Mouse (Mus musculus) cerebellum, postnatal 36 days (tissue): ENCODE results near the gene Ruvbl1.

Experiments used
- DNase-seq, 2 experiments: peaks; one replicate each; pipeline ENCODE4 v3.0.0; 2021 to 2022; ENCODE audit warnings: mixed read lengths in 2 of 2

Gene Ruvbl1

GRCm38 (mm10) chr6:88465181-88465920 is at the start of gene Ruvbl1:
TSS of gene Ruvbl1 (plus strand) at chr6:88465409.
- DNase-seq: peak; percentile 88 to 89

DNA sequence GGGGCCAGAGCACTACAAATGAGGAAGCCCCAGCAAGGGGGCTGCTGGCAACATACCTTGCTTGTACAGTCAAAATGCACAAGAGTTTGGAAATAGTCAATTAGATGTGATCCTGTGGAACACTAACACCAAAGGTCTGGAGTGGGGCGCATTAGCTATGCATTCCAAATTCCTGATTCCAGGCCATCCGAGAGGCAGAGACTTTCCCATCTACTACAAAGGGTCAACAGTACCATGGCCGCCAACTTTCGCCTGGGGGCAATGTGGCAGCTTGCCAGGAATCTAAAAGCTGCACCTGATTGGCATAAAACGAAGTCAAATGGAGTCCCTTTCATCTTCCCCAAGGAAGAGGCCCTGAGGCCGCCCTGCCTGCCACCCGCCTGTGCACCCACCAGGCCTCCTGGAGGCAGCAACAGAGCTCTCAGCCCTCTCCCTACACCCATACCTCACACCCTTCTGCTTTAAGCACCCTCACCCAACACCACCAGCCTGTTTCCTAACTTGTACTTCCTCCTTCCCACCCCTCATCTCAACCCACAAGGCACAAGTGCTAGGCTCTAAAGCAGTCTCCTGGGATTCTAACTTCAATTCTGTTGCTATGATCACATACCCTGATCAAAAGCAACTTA is 49.0 kb upstream of the Ruvbl1 start:
- DNase-seq: no peak

- DNase-seq: peak; percentile 24
Measured at GRCm38 (mm10) chr6:88431202-88431601, 34.0 kb upstream of the Ruvbl1 start.

GRCm38 (mm10) chr6:88435609-88436008 is 29.6 kb upstream of the Ruvbl1 start:
- DNase-seq: no peak

DNA sequence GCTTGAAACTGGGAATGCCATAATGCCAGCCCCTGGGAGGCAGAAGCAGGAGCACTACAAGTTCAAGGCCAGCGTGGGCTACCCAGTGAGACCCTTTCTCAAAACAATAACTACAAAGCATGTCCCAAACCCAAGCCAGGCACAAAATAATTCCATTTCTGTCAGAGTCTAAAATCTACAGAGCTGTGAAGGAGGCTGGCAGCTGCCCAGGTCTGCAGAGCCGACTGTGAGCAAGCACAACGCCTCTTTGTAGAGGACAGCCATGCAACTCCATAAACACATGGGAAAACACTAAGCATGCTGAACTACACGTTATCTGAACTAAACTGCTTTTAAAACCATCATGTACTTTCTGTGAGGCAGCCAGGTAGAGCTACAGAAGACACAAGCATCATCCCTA is 26.2 kb upstream of the Ruvbl1 start:
- no peak for DNase-seq

- DNase-seq: no peak
Measured at GRCm38 (mm10) chr6:88442551-88442950, 22.7 kb upstream of the Ruvbl1 start.

GRCm38 (mm10) chr6:88443446-88443845 is 21.8 kb upstream of the Ruvbl1 start:
- DNase-seq: no peak

GRCm38 (mm10) chr6:88444076-88444750 is 21.0 kb upstream of the Ruvbl1 start:
- DNase-seq: no peak

GRCm38 (mm10) chr6:88445661-88446060 is 19.5 kb upstream of the Ruvbl1 start:
- DNase-seq: no peak

DNA sequence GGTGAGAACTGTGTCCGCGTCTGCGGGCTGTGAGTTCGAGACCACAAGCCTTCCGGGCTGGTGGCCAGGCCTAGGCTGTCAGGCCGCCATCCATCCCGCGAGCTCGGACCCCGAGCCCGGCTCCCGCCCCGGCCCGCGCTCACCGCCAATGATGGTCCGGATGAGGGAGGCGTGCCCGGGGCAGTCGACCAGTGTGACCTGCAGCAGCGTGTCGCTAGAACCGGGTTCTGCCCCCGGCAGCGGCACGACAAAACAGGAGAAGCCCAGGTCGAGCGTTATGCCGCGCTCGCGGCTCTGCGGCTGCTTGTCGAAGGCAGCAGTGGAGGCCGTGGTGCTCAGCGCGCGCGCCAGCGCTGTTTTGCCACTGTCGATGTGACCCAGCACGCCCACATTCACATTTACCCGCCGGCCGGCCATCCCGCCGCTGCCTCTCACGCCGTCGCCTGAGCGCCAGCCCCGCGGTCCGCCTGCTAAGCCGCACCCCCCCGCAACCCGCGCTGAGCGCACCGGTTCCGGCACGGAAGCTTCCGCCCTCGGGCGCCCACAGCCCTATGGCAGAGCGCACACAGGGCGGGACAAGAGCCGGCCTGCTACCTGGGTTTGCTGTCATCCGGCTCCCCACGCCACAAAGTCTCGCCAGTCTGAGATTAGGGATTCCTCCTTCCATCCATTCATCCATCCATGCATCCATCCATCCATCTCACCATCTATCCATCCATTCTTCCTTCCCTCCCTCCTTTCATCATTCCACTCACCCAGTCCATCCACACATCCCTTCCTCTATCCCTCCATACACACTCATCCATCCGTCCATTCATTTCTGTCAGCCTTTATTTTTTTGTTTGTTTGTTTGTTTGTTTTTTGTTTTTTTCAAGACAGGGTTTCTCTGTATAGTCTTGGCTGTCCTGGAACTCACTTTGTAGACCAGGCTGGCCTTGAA is 18.9 kb upstream of the Ruvbl1 start, which contains the start of gene Eefsec:
Gene Eefsec, minus strand, starts transcription at position 477 of the 940 bp plus-strand sequence.
- DNase-seq: peak; percentile 87 to 88

DNA sequence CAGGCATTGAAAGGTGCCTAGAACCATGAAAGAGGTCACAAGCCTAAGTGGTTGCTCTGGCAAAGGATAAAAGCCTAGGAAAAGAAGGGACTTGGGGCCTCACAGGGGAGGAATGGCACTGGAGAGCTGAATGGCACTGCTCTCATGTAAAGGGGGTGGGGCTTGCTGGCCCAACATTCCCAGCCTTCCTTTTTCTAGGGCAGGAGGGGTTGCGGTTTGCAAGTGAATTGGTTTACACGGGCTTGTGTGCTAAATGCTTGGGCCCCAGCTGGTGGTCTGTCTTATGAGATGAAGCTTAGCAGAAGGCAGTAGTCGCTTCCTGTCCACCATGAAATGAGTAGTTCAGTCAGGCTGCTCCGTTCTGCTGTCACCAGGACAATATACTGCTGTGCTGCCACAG is 17.8 kb upstream of the Ruvbl1 start:
- DNase-seq: no peak

GRCm38 (mm10) chr6:88454545-88454944 is 10.7 kb upstream of the Ruvbl1 start:
- DNase-seq: no peak

- DNase-seq: no peak
Measured at GRCm38 (mm10) chr6:88469878-88470277, 4.7 kb downstream of the Ruvbl1 start.

DNA sequence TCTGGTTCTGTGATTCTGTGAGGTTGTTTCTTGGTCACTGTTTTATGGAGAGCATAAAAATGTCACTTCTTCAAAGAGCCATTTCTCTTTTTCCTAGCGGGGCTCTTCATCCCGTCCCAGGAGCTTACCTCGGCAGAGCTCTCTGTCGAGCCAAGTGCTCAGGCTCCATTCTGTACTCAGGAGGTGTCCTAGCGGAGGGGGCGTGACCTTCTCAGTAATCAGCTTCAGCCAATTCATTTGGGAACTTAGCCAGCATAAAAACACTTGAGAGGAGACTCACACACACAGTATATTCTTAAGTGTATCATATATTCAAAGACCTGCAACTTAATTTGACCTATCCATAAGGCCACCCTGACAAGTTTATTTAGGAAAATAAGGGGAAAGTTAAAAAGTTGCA is 15.2 kb downstream of the Ruvbl1 start:
- no peak for DNase-seq

DNA sequence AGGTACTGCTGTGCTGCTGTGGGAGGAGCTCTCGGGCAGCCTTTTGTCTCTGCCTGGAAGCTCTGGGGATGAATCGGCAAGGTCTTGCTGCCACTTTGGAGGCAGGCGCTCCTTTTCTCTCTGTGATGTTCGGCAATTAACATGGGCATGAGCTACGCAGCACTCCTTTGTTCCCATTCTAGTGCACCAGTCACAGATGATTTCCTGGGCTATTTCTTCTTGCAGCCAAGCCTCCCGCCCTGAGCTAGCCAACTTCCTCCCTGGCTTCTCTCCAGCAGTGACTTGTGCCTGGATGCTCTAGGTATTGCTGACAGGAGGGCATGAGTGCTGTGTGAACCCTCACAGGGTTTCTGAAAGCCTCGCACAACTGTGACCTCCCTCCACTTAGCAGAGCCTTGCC is 17.9 kb downstream of the Ruvbl1 start:
- DNase-seq: peak; percentile 77 to 80

DNA sequence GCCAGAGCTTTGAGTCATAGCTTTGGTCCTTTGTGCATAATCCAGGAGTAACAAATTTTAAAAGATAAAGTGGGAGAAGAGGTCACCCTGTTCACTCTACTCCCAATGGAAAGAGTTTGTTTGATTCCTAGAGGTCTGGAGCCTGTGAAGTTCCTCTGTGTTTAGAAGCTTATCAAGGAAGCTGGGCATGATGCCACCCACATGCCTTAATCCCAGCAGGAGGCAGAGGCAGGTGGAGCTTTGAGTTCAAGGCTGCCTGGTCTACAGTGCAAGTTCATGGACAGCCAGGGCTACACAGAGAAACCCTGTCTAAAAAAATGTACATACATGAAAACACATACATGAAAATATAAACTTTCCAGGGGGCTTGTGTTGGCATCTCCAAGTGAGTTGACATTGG is 18.7 kb downstream of the Ruvbl1 start:
- DNase-seq: peak in 1 of 2 experiments; percentile 39

DNA sequence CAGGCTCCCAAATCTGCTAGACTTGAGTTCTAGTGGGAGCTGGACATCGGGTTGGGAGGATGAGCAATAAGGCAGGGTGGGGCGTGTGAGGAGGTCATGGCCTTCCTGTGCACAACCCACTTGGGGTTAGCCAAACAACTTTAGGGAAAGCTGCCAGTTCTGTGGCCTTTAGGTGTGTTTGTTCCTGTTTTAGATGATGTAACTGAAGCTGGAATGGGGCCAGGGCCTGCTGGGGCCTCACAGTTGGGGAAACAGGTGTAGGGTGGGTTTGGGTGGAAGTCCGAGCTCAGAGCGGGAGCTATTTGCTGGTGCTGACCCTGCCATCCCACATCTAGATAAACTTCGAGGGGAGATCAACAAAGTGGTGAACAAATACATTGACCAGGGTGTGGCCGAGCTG is 20.2 kb downstream of the Ruvbl1 start:
- no peak for DNase-seq

- peak; percentile 42 to 48 for DNase-seq
Measured at GRCm38 (mm10) chr6:88486893-88487292, 21.7 kb downstream of the Ruvbl1 start.

GRCm38 (mm10) chr6:88489026-88489425 is 23.8 kb downstream of the Ruvbl1 start:
- DNase-seq: no peak

- DNase-seq: no peak
Measured at GRCm38 (mm10) chr6:88489834-88490233, 24.6 kb downstream of the Ruvbl1 start.

- peak; percentile 94 to 95 for DNase-seq
Measured at GRCm38 (mm10) chr6:88490629-88491354, 25.6 kb downstream of the Ruvbl1 start.

DNA sequence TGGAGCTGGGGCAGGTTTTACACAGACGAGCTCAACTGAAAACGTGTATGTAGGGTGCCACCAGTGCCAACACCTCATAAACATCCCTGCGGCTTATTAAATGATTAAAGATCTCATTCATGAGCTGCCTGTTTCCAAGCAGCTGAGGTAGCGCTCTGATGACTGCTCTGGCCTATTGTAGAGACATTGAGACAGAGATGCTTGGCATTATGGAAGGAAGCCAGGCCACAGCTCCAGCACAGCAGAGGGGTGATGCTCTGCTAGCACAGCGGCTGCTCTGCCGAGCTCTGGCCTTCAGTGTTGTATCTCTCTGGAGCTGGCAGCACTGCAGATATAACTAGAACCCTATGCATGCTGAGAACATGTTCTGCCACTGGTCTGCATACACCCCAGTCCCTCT is 28.5 kb downstream of the Ruvbl1 start:
- DNase-seq: no peak
